Mouse (Mus musculus) naive thymus-derived CD4-positive, alpha-beta T cell, adult 2 months (primary cell): ENCODE data around the gene Aff1.

ENCODE experiments used
- DNase-seq: peaks from one replicate; pipeline ENCODE4 v3.0.0-alpha.2; 2011; ENCODE audit warnings: low read depth

Gene Aff1

DNA sequence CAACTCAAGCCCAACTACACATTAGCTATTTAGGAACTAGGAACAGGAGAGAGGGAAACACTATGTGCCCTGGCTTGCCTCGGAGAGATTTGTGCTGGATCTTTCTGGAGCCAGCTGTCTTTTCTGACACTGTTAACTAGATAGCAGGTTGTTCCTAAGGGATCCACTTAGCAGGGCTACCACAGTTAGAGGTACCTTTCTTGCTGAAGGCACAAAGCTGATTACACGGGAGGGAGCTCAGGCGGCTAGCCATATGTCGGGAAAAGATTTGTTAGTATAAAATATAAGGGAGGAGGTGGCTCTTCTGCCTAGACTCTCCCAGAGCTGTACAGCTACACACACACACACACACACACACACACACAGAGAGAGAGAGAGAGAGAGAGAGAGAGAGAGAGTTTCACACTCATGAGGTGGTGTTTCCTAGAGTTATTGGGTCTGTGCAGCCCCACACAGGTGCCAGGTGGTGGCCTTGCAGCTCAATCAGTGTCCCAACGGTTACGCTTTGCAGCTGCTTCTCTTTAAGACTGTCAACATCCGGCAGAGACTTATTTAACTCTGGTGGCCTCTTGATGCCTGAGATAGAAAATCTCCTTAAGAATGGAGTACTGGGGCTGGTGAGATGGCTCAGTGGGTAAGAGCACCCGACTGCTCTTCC is 34.2 kb downstream of the Aff1 start:
- peak; percentile 50 for DNase-seq

DNA sequence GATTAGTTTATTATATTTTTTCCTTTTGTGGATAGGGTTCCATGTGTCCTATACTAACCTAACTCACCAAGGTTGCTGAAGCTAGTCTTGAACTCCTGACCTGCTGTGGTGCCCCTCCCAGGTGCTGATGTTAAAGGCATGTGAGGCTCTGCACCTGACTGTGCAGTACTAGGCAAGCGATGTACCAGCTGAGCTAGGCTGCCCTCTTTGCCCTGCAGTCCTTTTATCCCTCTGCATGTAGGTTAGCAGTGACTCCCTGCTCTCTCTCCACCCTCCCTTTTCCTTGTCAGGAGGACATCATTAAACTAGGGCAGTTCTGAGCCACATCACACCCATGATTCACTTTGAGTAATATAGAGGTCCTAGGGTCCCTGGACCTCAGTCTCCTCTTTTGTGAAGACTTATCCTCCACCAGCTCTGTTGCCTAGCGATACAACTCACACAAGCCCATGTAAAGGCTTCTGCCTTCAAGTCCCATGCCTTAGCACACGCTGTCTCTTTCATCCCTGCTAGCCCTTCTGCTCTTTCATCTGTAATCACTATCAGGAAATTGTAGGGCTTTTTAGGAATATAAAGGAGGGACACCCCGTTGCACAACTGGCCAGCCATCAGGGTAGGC is 35.7 kb downstream of the Aff1 start:
- no peak for DNase-seq

DNA sequence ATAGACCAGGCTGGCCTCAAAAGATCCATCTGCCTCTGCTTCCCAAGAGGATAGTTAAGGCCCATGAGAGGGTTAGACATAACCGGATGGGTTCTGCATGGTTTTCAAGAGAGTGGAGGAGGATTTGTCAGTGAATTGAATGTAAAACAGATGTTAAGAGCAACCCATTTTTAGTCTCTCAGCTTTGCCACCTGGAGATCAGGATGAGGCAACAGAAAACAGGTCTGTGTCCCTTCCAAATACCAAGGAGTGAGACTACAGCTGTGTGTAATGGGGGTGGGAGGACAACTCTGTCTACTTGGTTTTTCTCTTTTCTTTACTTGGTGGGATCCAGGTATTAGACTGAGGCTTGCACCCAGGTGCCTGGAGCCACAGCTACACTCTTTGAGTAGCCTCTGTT is 37.1 kb downstream of the Aff1 start:
- no peak for DNase-seq

DNA sequence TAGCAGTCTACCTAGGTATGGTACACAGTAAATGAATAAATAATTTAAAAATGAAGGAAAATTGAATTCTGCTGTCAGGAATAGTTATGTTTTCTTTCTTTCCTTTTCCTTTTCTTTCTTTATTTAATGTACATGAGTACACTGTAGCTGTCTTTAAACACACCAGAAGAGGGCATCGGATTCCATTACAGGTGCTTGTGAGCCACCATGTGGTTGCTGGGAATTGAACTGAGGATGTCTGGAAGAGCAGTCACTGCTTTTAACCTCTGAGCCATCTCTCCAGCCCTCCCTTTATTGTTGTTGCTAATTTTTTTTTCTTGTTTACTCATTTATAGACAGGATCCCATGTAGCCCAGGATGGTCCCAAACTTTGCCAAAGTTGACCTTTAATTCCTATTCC is 38.0 kb downstream of the Aff1 start:
- no peak for DNase-seq

DNA sequence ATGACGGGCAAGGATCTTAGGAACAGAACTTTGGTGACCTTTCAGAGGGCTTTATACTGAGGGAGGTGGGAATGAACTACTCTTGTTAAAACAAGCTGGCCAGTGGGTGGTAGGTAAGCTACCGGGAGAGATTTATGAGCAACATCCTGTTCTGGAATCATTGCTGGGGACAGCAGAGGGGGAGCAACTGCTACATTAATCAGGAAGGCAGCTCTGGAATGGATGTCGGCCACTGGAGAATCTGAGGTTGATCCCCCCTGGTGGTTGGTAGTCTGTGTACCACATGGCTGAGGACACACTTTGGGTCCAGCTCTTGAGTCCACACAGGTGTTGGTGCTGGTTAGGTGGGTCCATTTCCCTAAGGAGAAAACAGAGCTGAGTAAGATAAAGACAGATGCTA is 38.6 kb downstream of the Aff1 start:
- DNase-seq = no peak

DNA sequence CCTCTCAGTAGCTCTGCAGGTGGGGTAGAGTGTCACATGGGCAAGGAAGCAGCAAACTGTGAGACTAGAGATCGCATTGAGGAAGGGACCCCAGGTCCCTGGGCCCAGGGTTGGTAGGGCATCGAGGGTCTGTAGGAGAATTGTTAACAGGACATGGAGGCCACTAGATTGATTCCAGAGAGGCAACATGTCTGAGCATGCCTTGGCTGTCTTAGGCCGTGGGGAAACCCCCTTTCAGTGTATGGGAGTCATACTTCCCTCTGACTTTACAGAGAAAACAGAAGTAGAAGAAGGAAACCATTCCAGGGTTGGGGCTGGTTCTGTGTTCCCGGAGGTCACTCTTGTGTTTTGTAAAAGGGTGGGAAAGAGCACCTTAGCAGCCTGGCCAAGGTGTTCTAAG is 40.4 kb downstream of the Aff1 start:
- DNase-seq = no peak

DNA sequence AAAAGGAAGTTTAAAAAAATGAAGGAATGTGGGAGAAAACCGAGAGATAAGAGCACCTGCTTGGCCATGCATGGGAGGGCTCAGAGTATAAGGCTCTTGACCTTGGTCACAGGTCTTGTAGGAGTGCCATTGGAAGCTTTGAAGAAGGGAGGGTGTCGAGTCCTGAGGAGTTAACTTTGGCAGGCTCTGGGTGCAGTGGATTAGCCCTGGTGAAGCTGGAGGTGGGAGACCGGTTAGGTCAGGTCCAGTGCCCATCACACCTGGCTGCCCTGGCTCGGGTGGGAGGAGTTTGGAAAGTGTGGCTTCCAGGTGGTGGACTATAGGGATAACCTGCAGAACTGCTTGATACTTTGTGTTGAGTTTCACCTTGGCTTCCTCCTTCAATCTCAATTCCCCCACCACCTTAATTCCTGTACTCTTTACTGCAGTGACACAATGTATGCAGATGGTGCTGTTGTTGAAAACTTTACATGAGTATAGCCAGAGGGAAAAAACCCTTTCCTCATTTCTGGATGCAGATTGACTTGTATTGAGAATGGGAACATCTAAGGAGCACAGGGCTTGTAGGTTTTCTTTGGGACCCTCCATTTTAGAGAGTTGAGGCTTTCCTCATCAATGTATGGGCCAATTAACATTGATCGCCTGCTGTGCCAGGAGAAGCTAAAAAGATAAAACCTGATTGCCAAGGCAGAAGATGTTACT is 43.4 kb downstream of the Aff1 start:
- no peak for DNase-seq

DNA sequence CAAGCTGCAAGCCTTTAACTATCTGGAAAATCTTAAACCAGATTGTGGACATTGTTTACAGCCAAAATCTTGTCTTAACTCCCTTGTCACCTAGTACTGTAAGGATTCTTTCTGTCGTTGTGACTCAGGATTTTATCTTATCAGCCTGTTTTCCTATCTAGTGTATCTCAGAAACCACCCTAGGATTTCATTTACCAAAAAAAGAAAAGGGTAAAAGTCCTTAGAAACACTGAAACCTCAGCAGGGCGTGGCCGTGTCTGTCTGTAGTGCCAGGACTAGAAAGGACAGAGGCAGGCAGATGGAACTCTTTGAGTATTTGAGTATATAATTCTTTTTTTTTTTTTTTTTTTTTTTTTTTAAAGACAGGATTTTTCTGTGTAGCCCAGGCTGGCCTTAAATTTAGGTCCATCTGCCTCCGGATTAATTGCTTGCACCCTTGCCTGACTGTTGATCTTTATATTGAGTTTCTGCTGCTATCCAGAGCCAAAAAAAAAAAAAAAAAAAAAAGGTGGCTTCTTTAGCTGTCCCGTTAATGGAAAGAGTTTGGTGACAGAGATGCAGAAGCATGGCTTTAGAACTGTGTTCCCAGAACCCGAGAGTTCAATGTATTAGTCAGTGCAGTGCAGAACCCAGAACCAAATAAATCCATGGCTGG is 44.5 kb downstream of the Aff1 start:
- no peak for DNase-seq

DNA sequence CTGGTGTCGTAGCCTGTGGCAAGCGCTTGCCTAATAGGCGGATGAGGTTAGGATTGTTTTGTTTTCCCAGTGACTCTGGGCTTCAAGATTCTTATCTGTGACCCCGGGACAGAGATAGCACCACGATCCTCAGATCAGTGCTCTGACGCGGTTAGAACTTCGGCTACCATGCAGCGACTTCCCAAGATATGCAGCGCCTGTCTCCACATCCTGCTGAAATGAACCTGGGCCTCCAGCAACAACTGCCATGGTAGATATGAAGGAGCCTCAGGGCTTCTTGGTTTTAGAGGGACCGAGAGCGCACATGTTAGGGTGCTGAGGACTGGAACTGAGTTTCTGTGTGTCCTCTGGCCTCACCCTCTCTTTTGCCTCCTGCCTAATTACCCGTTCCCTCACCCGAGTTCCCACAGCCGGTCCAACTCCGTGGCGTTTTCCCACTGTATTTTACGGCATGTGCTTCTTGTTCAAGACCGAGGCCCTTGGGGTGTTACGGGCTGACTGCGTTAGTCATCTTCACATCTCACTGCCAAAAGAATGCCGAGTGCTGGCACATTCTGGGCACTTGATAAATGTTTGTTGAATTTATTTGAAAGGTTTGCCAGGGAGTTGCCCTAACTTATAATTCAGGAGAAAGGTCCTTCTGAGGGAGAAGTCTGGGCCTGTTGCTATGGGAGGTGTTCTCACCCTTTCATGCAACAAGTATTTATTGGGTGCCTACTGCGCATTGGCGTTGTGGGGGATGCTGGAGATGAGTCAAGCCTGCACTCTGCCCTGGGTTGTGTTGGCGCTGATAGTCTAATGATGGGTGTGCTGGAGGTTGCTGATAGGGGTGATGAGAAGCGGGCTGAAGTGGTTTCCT is 45.3 kb downstream of the Aff1 start:
- no peak for DNase-seq

DNA sequence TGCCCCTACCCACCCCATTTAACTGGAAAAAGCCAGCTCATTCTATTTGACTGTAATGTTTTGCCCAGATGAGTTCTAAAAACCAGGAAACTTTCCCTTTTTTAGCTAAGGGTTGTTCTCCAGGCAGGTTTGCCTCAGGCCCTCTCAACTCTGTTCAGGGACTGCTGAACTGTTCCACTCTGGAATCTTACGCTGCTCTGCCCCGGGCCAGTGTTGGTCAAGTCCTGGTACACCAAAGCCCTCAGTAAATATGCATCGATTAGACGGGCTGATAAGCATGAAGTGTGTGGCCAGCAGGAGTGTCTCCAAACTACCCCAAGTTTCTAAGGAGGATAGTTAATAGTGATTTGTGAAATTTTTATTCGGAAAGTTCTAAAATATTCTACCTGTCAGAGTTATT is 46.3 kb downstream of the Aff1 start:
- no peak for DNase-seq

DNA sequence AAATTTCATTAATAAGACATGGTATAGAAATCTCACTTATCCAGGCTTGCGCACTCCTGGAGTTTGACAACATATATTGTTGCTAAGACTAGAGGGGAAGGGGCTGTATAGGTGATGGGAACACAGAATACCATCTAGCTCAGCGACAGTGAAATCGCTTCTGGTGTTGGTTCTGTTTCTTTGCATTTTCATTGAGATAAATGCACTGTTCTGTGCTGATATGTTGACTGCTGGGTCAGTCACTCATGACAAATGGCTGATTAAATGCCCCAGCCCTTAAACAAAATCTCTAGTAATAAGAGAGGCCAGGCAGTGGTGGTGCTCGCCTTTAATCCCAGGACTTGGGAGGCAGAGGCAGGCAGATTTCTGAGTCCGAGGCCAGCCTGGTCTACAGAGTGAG is 47.0 kb downstream of the Aff1 start:
- no peak for DNase-seq

DNA sequence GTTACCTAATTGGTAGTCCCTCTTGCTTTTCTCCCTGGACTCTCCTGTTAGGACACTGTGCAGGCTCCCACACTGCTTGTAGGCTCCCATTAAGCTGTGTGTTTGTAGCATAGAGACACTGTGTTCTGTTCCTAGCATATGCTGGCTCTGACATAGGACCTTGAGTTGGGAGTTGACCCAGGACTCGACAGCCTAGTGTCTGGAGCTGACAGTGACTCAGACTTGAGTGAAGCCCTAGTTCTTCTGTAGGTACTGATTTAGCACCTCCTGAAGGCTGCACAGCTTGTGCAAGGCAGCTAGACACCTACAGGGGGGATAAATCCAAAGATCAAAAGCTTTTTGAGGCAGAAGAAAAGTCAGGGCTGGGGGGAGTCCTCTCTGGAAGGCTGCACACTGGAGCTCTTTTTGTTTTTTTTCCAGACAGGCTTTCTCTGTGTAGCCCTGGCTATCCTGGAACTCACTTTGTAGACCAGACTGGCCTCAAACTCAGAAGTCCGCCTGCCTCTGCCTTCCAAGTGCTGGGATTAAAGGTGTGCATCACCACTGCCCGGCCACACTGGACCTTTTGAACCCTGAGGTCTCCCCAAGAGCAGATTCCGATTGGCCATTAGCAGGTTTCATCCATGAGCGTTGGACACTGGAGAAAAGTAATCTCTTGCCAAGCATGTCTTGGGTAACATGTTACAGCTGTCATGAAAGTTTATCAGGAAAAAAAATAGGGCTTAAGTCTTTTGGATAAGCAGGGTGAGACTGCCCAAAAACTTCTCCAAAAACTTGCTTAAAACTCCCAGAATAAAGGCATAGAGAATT is 48.1 kb downstream of the Aff1 start:
- no peak for DNase-seq

DNA sequence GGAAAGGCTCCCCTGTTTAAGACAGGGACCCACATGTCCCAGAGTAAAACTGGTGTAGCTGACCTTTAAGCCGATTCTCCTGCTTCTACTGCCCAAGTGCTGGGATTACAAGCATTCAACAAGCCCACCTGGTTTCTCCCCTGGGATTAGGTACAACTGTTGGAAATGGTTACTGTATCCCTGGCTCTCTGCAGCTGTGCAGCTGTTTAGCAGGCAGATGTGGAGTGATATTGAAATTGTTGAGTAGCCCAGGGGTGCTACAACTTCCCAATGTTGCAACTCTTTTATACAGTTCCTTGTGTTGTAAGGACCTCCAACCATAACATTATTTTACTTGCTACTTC is 48.7 kb downstream of the Aff1 start:
- no peak for DNase-seq

DNA sequence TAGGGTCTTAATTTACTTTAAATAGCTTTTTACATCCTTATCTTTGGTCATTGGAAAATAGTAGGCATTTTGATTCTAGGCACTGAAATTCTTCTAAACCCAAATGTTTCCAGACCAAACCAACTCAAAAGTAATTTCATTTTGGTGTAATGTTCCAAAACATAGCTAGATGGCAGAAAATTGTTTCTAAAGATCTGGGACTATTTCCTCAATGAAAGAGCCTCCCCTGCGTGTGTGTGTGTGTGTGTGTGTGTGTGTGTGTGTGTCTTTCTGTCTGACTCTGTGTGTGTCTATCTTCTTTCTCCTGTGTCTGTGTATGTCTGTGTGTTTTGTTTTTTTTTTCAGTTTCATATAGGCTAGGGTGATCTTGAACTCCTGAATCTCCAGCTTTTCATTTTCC is 49.3 kb downstream of the Aff1 start:
- peak; percentile 62 for DNase-seq

DNA sequence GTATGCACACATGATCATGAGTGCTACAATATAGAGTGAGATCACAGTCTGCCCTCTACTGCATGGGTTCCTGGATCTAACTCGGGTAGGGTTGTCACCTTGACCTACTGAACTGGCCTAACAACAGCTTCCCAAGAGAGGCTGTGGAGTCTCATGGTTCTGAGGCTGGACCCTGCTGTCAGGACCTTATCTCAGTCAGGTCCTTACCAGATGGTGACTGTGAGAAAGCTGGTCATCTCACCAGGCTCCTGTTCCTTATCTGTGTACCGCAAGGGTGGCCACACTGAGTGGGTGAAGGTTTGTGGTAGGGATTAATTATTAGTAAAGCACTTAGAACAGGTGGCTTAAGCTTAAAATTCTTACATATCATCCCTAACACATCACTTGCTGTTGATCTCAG is 49.8 kb downstream of the Aff1 start:
- no peak for DNase-seq

DNA sequence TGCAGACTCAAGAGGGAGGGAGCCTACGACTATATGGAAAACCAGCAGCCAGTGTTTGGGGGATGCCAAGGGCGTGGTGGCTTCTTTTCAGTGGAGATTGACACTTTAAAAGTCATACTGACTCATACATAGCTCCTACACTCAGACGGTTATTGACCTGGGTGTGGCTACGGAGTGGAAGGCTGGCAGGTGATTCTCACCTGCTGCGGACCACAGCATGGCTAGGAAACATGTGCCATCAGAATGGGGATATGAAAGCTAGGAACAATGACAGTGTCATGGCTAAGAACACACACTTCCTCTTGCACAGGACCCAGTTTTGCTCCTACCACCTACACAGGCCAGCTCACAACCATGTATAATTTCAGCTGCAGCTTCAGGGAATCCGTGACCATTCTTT is 52.4 kb downstream of the Aff1 start:
- no peak for DNase-seq

DNA sequence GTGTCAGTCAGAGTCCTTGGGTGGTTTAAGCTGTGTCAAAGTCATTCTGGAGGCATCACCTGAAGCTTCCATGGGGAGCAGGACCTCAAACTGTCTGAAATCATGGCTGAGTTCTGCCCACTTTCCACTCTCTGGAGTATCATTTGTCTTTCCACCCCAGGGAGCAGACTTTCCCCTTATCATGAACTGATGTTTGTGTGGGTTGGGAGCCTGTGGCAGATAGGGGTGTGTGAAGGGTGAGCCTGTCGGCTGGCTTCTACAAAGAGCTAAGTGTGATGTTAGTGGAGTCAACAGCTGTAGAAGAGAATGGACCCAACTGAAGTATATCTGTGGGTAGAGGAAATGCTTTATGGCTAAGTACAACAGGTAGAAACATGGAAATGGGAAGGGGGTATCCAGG is 53.5 kb downstream of the Aff1 start:
- no peak for DNase-seq

DNA sequence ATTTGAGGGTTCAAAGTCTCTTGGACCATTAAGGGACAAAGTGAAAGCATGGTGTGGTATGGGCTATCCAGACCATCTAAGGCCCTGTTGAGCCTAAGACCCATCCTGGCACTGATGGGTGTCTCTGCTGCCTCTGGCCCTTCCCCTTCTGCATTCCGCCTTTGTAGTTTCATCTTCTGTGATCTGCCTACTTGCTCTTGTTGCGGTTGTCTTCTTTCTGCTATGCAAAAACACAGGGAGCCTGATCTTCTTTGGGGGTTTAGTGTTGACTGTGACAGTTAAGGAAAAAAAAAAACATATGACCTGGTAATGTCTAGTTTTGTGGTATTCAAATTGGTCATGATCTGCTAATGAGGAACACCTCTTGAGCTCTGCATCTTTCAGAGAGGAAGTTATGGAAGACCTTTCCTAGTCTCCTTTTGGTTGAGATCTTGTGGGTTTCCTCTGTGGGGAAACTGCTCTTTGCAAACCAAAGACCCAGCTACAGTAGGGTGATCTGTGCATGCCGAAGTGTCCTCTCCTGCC is 54.4 kb downstream of the Aff1 start:
- DNase-seq = peak; percentile 73

DNA sequence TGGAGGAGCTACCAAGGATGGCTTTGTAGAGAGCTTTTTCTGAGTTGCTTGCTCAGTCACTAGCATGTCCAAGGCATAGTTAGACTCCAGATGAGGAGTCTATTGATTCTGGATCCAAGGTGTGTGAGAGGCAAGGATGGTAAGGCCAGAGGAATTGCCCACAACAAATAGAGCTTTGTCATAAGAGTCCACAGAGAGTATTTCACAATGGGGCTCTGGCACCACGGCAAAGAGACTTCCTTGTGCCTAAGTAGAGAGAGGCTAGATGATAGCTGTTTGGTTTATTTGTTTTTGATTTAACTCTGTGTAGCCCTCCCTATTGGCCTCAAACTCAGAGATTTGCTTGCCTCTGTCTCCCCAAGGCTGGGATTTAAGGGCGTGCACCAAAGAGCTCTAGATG is 54.9 kb downstream of the Aff1 start:
- DNase-seq = no peak

DNA sequence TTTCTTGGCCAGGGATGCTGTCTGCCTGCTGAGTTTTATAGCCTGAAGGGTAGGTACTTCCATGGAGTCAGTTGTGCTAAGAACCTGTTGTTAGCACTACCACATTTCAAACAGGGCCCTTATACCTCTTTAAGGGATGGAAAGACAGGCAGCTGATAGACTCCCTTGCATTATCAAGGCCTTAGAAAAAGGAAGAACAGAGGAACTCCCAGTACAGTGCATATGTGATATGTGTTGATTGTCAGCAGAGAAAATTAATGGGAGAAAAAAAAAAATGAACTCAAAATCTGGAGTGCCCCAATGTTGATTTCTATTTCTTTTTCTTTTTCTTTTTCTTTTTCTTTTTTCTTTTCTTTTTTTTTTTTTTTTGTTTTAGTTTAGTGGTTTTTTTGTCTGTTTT is 56.2 kb downstream of the Aff1 start:
- no peak for DNase-seq
